Mouse (Mus musculus) forebrain, embryonic 12.5 days (tissue): ENCODE measurements at regions not wholly inside any gene's neighbourhood (a gene's known extent, or its start where the extent isn't known, plus 50 kb on each side); places are given as distances from the start of the nearest gene placed in this dataset.

ENCODE experiments used
- ATAC-seq: fragments of 200-750 bp; cut with Nextera tagmentation; 2 replicates; pipeline ENCODE4 v1.8.0; 2017; ENCODE audit warnings: moderate TSS enrichment; ENCODE audit not compliant: low FRiP score
- H3K27ac ChIP-seq: fragments of 300-500 bp; sonication (generic); 2 replicates; pipeline ENCODE4 v1.5.1; 2016; ENCODE audit warnings: mild to moderate bottlenecking
- H3K27me3 ChIP-seq: fragments of 300-500 bp; sonication (generic); 2 replicates; pipeline ENCODE4 v1.6.1; 2016; ENCODE audit warnings: mild to moderate bottlenecking
- H3K36me3 ChIP-seq: fragments of 300-500 bp; sonication (generic); replicated peaks from 2 replicates; pipeline ENCODE4 v1.6.1; 2016; ENCODE audit warnings: mild to moderate bottlenecking
- H3K4me1 ChIP-seq: fragments of 300-500 bp; sonication (generic); 2 replicates; pipeline ENCODE4 v1.6.1; 2016
- H3K4me2 ChIP-seq: fragments of 300-500 bp; sonication (generic); 2 replicates; pipeline ENCODE4 v1.6.1; 2016; ENCODE audit warnings: mild to moderate bottlenecking, moderate library complexity
- H3K4me3 ChIP-seq: fragments of 300-500 bp; sonication (generic); replicated peaks from 2 replicates; pipeline ENCODE4 v1.5.1; 2016; ENCODE audit warnings: mild to moderate bottlenecking
- H3K9ac ChIP-seq: fragments of 300-500 bp; sonication (generic); 2 replicates; pipeline ENCODE4 v1.6.1; 2016; ENCODE audit warnings: mild to moderate bottlenecking
- H3K9me3 ChIP-seq: fragments of 300-500 bp; sonication (generic); 2 replicates; pipeline ENCODE4 v1.6.1; 2016
- WGBS: fragments of 180-500 bp; shearing (Covaris S2); methylation state at CpG from one replicate; pipeline ENCODE4 v1.1.7; 2016; 5-methylcytosine and 5-hydroxymethylcytosine counted together

GRCm38 (mm10) chr16:24172065-24172464 lies 183.4 kb upstream of the Bcl6 start:
- no peaks in the 10 kb centered on the region for H3K27me3 ChIP-seq
- no peak overlapping the region for H3K9ac ChIP-seq
- peak; percentile 58 for ATAC-seq
- H3K4me1 ChIP-seq: no peaks in the 10 kb centered on the region
- H3K27ac ChIP-seq: no peak overlapping the region
- H3K9me3 ChIP-seq: no peaks in the 10 kb centered on the region
- WGBS: 63% methylated on average over 5 of the region's 5 CpGs
- no peaks in the 10 kb centered on the region for H3K36me3 ChIP-seq
- no peak overlapping the region for H3K4me3 ChIP-seq
- H3K4me2 ChIP-seq: no peak overlapping the region

DNA sequence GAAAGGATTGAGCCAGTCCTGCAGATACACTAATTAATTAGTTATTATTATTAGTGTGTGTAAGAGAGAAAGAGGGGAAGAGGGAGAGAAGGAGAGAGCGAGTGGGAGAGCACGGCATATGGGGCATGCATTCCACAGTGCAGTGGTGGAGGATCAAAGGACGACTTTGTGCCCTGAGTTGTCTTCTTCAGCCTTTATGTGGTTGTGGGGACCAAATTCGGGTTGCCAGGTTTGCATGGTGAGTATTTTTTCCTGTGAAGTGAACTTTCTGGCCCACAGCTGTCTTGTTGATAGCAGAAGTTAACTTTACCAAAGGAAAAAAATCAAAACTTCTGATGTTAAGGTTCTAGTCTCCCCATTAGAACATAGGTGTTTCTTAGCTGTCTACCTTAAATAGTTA lies 182.5 kb upstream of the Bcl6 start:
- Histone ChIP-seq H3K36me3 (no peaks in the 10 kb centered on the region), H3K27ac (no peak overlapping the region), H3K4me1 (no peaks in the 10 kb centered on the region), H3K4me3 (no peak overlapping the region), H3K9ac (no peak overlapping the region), H3K27me3 (no peaks in the 10 kb centered on the region), H3K9me3 (no peaks in the 10 kb centered on the region), H3K4me2 (no peak overlapping the region)
- no peak for ATAC-seq
- 80% methylated on average over 4 of the region's 4 CpGs for WGBS

DNA sequence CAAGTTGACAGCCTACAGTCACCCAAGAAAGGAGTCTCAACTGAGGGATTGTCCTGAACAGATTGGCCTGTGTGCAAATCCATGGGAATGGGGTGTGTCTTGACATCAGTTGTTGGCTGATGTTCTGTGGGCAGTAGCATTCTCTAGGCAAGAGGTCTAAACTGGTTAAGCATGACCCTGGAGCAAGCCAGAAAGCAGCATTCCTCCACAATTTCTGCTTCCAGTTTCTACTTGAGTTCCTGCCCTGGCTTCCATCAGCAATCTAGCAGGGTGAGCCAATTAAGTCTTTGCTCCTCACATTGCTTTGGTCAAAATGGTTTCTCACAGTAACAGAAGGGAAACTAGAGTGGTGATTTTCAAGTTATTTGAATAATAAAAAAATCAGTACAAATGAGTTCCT lies 177.8 kb upstream of the Bcl6 start:
- no peak for ATAC-seq

DNA sequence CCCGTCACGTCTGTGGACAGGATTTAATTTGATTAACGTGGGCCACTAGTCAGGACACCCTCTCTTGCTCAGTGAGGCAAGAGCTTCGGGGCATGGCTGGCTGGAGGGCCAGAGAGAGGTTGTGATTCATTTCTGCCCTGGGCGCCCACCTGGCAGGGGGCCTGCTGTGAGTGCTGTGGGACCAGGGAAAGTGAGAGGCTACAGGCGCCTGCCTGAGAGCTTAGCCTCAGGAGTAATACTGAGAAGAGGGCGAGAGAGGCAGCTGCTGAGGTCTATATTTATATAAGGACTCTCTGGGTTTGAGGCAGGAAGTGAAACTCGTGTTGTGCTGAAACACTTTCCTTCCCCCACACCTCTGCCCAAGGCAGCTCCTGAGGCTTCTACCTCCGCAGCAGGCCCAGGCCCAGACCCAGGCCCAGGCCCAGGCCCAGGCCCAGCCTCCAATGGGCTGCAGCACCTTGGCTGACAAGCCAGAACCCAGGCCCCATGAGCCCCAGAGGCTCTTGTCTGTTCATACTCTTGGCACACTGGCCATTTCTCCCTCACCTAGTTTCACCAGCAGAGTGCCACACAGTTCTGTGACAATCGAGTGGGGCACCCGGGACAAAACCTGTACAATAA lies 176.9 kb upstream of the Bcl6 start:
- no peak overlapping the region for H3K27ac ChIP-seq
- no peak overlapping the region for H3K4me2 ChIP-seq
- no peak overlapping the region for H3K9ac ChIP-seq
- no peaks in the 10 kb centered on the region for H3K27me3 ChIP-seq
- no peaks in the 10 kb centered on the region for H3K36me3 ChIP-seq
- WGBS: 73% methylated on average over 11 of the region's 11 CpGs
- ATAC-seq: no peak
- H3K9me3 ChIP-seq: no peaks in the 10 kb centered on the region
- H3K4me3 ChIP-seq: no peak overlapping the region
- no peaks in the 10 kb centered on the region for H3K4me1 ChIP-seq

More for the DNA sequence above, 177.8 kb upstream of the Bcl6 start:
- no peak overlapping the region for H3K27ac ChIP-seq
- H3K4me2 ChIP-seq: no peak overlapping the region
- no peaks in the 10 kb centered on the region for H3K9me3 ChIP-seq
- H3K27me3 ChIP-seq: no peaks in the 10 kb centered on the region
- H3K4me1 ChIP-seq: no peaks in the 10 kb centered on the region
- no peak overlapping the region for H3K9ac ChIP-seq
- no peaks in the 10 kb centered on the region for H3K36me3 ChIP-seq
- H3K4me3 ChIP-seq: no peak overlapping the region

- no peak overlapping the region for H3K27ac ChIP-seq
- no peak overlapping the region for H3K9ac ChIP-seq
- 85% methylated on average over 5 of the region's 5 CpGs for WGBS
- H3K4me1 ChIP-seq: no peaks in the 10 kb centered on the region
- H3K9me3 ChIP-seq: no peaks in the 10 kb centered on the region
- H3K4me3 ChIP-seq: no peak overlapping the region
- H3K4me2 ChIP-seq: no peak overlapping the region
- H3K36me3 ChIP-seq: no peaks in the 10 kb centered on the region
- ATAC-seq: no peak
- H3K27me3 ChIP-seq: no peaks in the 10 kb centered on the region
Observed at GRCm38 (mm10) chr16:24160705-24161285, 172.1 kb upstream of the Bcl6 start.

DNA sequence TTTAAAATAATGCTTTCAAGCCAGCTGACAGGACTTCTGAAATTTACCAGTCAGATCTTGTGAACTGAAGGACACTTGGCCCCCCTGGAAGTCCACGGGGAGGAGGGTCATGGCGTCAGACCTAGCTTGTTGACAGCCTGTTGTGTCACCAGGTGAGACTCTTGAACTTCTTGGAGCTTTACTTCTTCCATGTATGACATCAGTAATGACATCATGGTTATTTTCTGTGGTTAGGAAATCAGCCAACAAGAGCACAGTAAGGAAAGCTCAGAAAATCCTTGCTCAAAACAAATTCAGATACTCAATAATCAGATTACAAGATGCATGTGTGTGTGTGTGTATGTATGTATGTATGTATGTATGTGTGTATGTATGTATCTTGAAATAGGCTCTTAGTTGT lies 170.7 kb upstream of the Bcl6 start:
- no peak overlapping the region for H3K4me3 ChIP-seq
- no peak overlapping the region for H3K9ac ChIP-seq
- H3K9me3 ChIP-seq: no peaks in the 10 kb centered on the region
- H3K4me2 ChIP-seq: no peak overlapping the region
- no peak for ATAC-seq
- no peak overlapping the region for H3K27ac ChIP-seq
- H3K27me3 ChIP-seq: no peaks in the 10 kb centered on the region
- 87% methylated on average over 2 of the region's 2 CpGs for WGBS
- H3K36me3 ChIP-seq: no peaks in the 10 kb centered on the region
- no peaks in the 10 kb centered on the region for H3K4me1 ChIP-seq

DNA sequence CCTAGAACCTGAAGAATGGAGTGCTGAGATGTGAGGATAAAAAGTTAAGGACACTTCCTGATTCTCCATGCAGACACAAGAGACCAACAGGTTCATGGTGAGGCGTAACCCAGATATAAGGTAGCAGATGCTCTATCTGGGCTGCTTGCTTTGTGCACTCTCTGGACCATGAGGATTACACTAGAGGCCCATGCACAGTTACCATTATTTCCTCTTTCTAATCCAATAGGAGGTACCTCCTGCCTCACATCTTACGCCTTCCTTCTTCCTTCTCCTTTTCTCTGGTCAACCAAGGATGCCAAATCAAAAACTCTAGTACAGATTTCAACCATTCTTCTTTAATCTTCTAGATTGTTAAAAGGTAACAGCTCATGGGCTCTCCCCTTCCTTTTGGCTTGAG lies 169.1 kb upstream of the Bcl6 start:
- 98% methylated on average over 2 of the region's 2 CpGs for WGBS
- ATAC-seq: no peak
- H3K9me3 ChIP-seq: no peaks in the 10 kb centered on the region
- H3K4me1 ChIP-seq: no peaks in the 10 kb centered on the region
- H3K4me2 ChIP-seq: no peak overlapping the region
- H3K36me3 ChIP-seq: no peaks in the 10 kb centered on the region
- H3K27ac ChIP-seq: no peak overlapping the region
- H3K9ac ChIP-seq: no peak overlapping the region
- no peak overlapping the region for H3K4me3 ChIP-seq
- no peaks in the 10 kb centered on the region for H3K27me3 ChIP-seq

DNA sequence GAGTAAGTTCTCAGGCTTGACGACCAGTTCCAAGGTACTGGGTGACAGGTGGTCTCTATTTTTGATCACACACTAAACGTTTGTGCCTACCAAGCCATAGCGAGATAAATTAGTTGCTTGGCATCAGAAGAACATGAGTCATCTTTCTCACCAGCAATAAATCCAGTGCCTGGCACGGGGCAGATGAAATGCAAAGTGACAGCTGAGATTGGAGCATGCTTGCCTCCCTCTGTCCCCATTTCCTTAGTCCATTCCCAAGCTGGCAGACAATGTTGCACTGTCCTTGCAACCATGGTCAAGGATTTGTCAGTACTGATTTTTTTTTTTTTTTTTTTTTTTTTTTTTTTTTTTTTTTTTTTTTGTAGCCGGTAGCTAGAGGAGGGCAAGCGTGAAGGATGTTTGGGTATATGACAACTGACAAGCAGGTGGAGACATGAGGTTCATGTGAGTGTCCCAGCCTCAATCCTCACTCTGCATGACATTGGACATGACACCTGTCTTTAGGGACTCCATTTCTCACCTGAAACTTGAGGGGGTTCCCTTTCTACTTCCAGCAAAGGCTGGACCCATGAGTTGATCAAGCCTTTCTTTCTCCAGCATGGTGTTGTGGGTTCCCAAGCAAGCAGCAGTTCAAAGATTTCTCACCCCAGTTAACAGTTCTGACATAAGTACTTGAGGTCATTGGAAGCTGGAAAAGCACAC lies 168.2 kb upstream of the Bcl6 start:
- Histone ChIP-seq H3K36me3 (no peaks in the 10 kb centered on the region), H3K27ac (no peak overlapping the region), H3K4me2 (no peak overlapping the region), H3K4me1 (no peaks in the 10 kb centered on the region), H3K27me3 (no peaks in the 10 kb centered on the region), H3K4me3 (no peak overlapping the region), H3K9me3 (no peaks in the 10 kb centered on the region), H3K9ac (no peak overlapping the region)
- no peak for ATAC-seq
- WGBS: 81% methylated on average over 6 of the region's 6 CpGs

DNA sequence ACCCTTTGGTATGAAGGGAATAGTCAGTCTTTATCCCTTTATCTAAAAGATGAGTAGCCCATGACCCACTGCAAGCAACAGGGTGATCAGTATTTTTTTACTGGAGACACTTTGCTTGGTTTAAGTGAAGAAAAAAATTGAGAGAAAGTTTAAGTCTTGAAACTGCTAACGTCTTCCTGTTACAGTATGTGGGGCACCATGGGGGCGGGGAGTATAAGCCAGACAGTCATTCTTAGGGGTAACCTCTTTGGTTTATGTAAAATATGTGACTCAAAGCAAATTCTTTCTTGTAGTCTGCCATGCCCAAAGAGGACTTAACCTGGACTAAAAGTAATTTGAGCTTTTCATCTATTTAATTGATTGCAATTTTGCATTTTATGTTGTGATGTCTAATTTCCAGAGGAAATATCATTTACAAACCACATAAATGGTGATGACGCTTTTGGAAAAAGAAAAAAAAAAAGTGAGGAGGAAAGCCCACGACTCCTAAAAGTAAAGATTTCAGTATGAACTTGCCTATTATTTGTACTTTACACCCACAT lies 166.2 kb upstream of the Bcl6 start:
- no peak overlapping the region for H3K27ac ChIP-seq
- 84% methylated on average over 4 of the region's 4 CpGs for WGBS
- no peak overlapping the region for H3K9ac ChIP-seq
- H3K9me3 ChIP-seq: no peaks in the 10 kb centered on the region
- H3K27me3 ChIP-seq: no peaks in the 10 kb centered on the region
- no peaks in the 10 kb centered on the region for H3K4me1 ChIP-seq
- no peak for ATAC-seq
- H3K4me3 ChIP-seq: no peak overlapping the region
- no peak overlapping the region for H3K4me2 ChIP-seq
- no peaks in the 10 kb centered on the region for H3K36me3 ChIP-seq

DNA sequence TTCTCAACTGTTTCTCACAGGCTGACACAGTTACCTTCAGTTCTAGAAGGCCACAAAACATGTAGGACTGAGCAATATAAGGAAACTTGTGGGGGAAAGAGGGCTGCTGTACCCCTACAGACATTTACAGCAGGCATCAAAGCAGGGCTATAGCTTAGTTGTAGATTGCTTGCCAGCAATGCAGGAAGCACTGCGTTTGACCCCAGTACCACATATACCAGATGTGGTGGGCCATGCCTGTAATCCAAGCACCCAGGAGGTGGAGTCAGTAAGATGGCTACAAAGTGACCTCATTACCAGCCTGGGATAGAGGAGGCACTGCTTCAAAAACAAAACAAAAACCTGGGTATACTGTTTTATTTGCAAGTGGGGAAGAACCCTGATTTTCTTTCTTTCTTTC lies 165.3 kb upstream of the Bcl6 start:
- Histone ChIP-seq H3K9me3 (no peaks in the 10 kb centered on the region), H3K9ac (no peak overlapping the region), H3K27ac (no peak overlapping the region), H3K27me3 (no peaks in the 10 kb centered on the region), H3K36me3 (no peaks in the 10 kb centered on the region), H3K4me3 (no peak overlapping the region), H3K4me1 (no peaks in the 10 kb centered on the region), H3K4me2 (no peak overlapping the region)
- 71% methylated on average over 1 of the region's 1 CpGs for WGBS
- ATAC-seq: no peak

DNA sequence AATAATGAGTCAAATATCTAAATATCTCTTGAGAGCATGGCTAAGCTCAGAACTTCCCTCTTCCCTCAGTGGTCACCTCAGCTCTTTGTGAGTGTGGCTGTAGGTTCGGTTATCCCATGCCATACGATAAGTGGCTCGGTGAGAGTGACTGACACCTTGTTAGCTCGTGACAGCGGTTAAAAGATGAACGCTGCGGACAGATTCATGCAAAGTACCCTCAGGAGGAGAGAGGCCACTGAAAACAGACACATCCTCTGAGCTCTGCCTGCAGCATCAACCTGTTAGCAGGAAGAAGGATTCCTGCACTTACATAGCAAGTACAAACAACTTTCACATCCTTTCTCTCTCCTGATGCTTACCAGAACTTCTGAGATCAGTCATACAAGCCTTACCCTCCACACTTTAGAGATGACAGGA lies 163.2 kb upstream of the Bcl6 start:
- no peaks in the 10 kb centered on the region for H3K36me3 ChIP-seq
- 97% methylated on average over 7 of the region's 7 CpGs for WGBS
- no peak overlapping the region for H3K4me2 ChIP-seq
- no peaks in the 10 kb centered on the region for H3K27me3 ChIP-seq
- no peak for ATAC-seq
- no peak overlapping the region for H3K9ac ChIP-seq
- H3K4me3 ChIP-seq: no peak overlapping the region
- H3K9me3 ChIP-seq: no peaks in the 10 kb centered on the region
- no peak overlapping the region for H3K27ac ChIP-seq
- no peaks in the 10 kb centered on the region for H3K4me1 ChIP-seq

GRCm38 (mm10) chr16:24151178-24151725 lies 162.6 kb upstream of the Bcl6 start:
- 81% methylated on average over 7 of the region's 7 CpGs for WGBS
- H3K9ac ChIP-seq: no peak overlapping the region
- H3K27ac ChIP-seq: no peak overlapping the region
- H3K27me3 ChIP-seq: no peaks in the 10 kb centered on the region
- no peaks in the 10 kb centered on the region for H3K9me3 ChIP-seq
- H3K36me3 ChIP-seq: no peaks in the 10 kb centered on the region
- no peak overlapping the region for H3K4me2 ChIP-seq
- no peak overlapping the region for H3K4me3 ChIP-seq
- no peak for ATAC-seq
- H3K4me1 ChIP-seq: no peaks in the 10 kb centered on the region
